Mouse (Mus musculus) small intestine, adult 2 months (tissue): ENCODE data around the gene Scaf11.

Experiments used
- CTCF ChIP-seq: fragments of 200-500 bp; IDR thresholded peaks from 2 replicates; pipeline ENCODE4 v1.5.1; 2012; ENCODE audit warnings: low read depth, mild to moderate bottlenecking, control low read depth, inconsistent platforms, low read length, moderate library complexity, mixed read lengths; ENCODE audit not compliant: insufficient replicate concordance, insufficient read length; ENCODE audit errors: extremely low read depth
- POLR2A ChIP-seq: fragments of 200-500 bp; IDR thresholded peaks from 2 replicates; pipeline ENCODE4 v1.6.1; 2012; ENCODE audit warnings: low read depth, mild to moderate bottlenecking, control low read depth, inconsistent platforms, low read length, moderate library complexity

DNA sequence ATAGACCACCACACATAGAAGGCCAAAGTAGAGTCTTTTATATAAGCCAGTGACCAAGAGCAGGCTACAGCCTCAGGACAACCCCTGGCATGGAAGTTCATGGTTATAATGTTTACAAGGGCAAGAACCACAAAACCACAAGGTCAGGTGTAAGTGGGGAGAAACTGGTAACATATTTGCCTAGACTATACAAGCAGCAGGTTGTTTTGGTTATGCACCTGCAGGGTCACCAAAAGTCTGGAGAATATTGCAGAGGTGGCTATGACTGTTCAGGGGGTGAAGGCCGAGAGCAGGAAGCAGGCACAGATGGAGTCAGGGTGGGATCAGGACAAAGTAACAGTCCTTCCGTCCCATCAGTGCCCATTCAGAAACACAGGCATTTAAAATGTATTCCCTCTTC, 7.7 kb upstream of the Scaf11 start:
- TF ChIP-seq POLR2A (no peak), CTCF (no peak)
